Mouse (Mus musculus) heart, postnatal 36 days (tissue): Measurements from ENCODE around the gene Vps9d1. TPM values are rescaled to one million over a fixed set of nuclear protein-coding genes. Genes with fewer than 3 reads are reported as not detected.
"Not testable (repeated sequence)": the region's sequence is repeated elsewhere in the genome, so short reads cannot be mapped to it uniquely, and the experiment has no call there.

Experiments
- DNase-seq, 2 experiments: peaks; one replicate each; pipeline ENCODE4 v3.0.0; 2021 to 2022
- intact Hi-C: fragments of 180-260 bp; cut with DNase I; formaldehyde crosslinking; loops from one replicate; pipeline ENCODE4 v1.15.1; 2025
- total RNA-seq, 2 experiments: library from RNA; stranded (reverse); gene quantifications; 2 replicates each; pipeline ENCODE4 v1.2.3; 2021

Gene Vps9d1
- total RNA-seq, 2 experiments from 2014 or later = 21.8 to 26.5 TPM

- intact Hi-C loops = loop anchor here (10.0 kb wide), 1 partner anchor 750 kb away; the partner anchor contains the start of genes Ctu2 and Rnf166
- peak; percentile 94 to 96 for DNase-seq
These were observed 29.6 kb downstream of the Vps9d1 start, which contains the start of gene Cdk10 for GRCm38 (mm10) chr8:123224278-123225266. Cdk10 (plus strand) TSS chr8:123224842.

GRCm38 (mm10) chr8:123220917-123221316, 33.2 kb downstream of the Vps9d1 start:
- intact Hi-C loops = loop anchor here (10.0 kb wide), 1 partner anchor 746 kb away; the partner anchor contains the start of genes Ctu2 and Rnf166
- DNase-seq = no peak

GRCm38 (mm10) chr8:123215430-123215829, 38.7 kb downstream of the Vps9d1 start:
- intact Hi-C loops = no loop called here
- no peak for DNase-seq

- intact Hi-C loops = no loop called here
- DNase-seq = no peak
These were observed 40.9 kb downstream of the Vps9d1 start for GRCm38 (mm10) chr8:123213118-123213772.

GRCm38 (mm10) chr8:123212321-123213117, 41.6 kb downstream of the Vps9d1 start, which contains the start of the genes Chmp1a and Spata33:
Chmp1a (minus strand) TSS chr8:123212763.
Spata33 (plus strand) TSS chr8:123212832.
- intact Hi-C loops = no loop called here
- peak; percentile 83 to 91 for DNase-seq

GRCm38 (mm10) chr8:123211876-123212275, 42.3 kb downstream of the Vps9d1 start:
- intact Hi-C loops = no loop called here
- no peak for DNase-seq

- intact Hi-C loops = loop anchor here (5.0 to 10.0 kb wide), 2 partner anchors 299 to 366 kb away; no protein-coding TSS in a partner anchor
- no peak for DNase-seq
These were observed 50.6 kb downstream of the Vps9d1 start for GRCm38 (mm10) chr8:123203571-123203970.

- peak; percentile 79 to 82 for DNase-seq
- intact Hi-C loops = loop anchor here (1.0 to 10.0 kb wide), 3 partner anchors 96 to 365 kb away; no protein-coding TSS in a partner anchor
These were observed 51.9 kb downstream of the Vps9d1 start for GRCm38 (mm10) chr8:123202288-123202687.

GRCm38 (mm10) chr8:123199864-123200263, 54.3 kb downstream of the Vps9d1 start:
- no peak for DNase-seq
- intact Hi-C loops = loop anchor here (5.0 to 10.0 kb wide), 2 partner anchors 295 to 363 kb away; no protein-coding TSS in a partner anchor

- intact Hi-C loops, DNase-seq: not testable (repeated sequence)
These were observed 57.1 kb downstream of the Vps9d1 start for GRCm38 (mm10) chr8:123197016-123197415.

GRCm38 (mm10) chr8:123193771-123194170, 60.4 kb downstream of the Vps9d1 start:
- DNase-seq = no peak
- intact Hi-C loops = loop anchor here (5.0 kb wide), 1 partner anchor 36 kb away; the partner anchor contains the start of gene Sult5a1

Other genes with a start within 250 kb of the Vps9d1 start
- gene Ankrd11, start 212.1 kb downstream of the Vps9d1 start, total RNA-seq = 10 to 100 TPM; 69.0 to 80.5 TPM
- 10 to 100 TPM; 79.7 to 87.7 TPM for gene Spg7, start 191.4 kb downstream of the Vps9d1 start, total RNA-seq
- gene Rpl13, start 152.0 kb downstream of the Vps9d1 start, total RNA-seq = 100 to 1,000 TPM; 409 to 436 TPM
- under 1 TPM; 0.35 to 0.44 TPM for gene Cpne7, start 137.0 kb downstream of the Vps9d1 start, total RNA-seq
- under 1 TPM; 0.58 to 0.79 TPM for gene Sult5a1, start 96.0 kb downstream of the Vps9d1 start, total RNA-seq
- 10 to 100 TPM; 32.3 to 53.6 TPM for gene Dpep1, start 68.1 kb downstream of the Vps9d1 start, total RNA-seq
- gene Chmp1a, start 41.6 kb downstream of the Vps9d1 start, total RNA-seq = 10 to 100 TPM; 53.9 to 69.1 TPM
- 10 to 100 TPM; 22.5 to 27.2 TPM for gene Spata33, start 41.5 kb downstream of the Vps9d1 start, total RNA-seq
- gene Cdk10, start 29.5 kb downstream of the Vps9d1 start, total RNA-seq = 10 to 100 TPM; 19.6 to 24.0 TPM
- 1 to 10 TPM; 5.4 to 6.2 TPM for gene Spata2l, start 18.1 kb downstream of the Vps9d1 start, total RNA-seq
- gene Zfp276, start 153 bp downstream of the Vps9d1 start, total RNA-seq = 10 to 100 TPM in 1 of 2 experiments, 1 to 10 TPM in 1; 9.4 to 10.8 TPM
- gene Fanca, start 64.2 kb upstream of the Vps9d1 start, total RNA-seq = 1 to 10 TPM; 1.7 to 3.4 TPM
- gene Spire2, start 78.4 kb upstream of the Vps9d1 start, total RNA-seq = under 1 TPM; 0.11 to 0.14 TPM
- 100 to 1,000 TPM; 121 to 130 TPM for gene Tcf25, start 119.4 kb upstream of the Vps9d1 start, total RNA-seq
- not detected for gene Mc1r, start 152.8 kb upstream of the Vps9d1 start, total RNA-seq
- under 1 TPM in 1 of 2 experiments, not detected in 1; 0.72 TPM for gene Tubb3, start 157.1 kb upstream of the Vps9d1 start, total RNA-seq
- gene Def8, start 169.2 kb upstream of the Vps9d1 start, total RNA-seq = 10 to 100 TPM; 51.6 to 58.1 TPM
- 10 to 100 TPM; 62.6 to 74.3 TPM for gene Afg3l1, start 223.6 kb upstream of the Vps9d1 start, total RNA-seq